Mouse (Mus musculus) limb, embryonic 12.5 days (tissue): ENCODE results near the gene Sult1a1. TPM values are rescaled to one million over a fixed set of nuclear protein-coding genes. Genes with fewer than 3 reads are reported as not detected.
"Not testable (repeated sequence)": the region's sequence is repeated elsewhere in the genome, so short reads cannot be mapped to it uniquely, and the experiment has no call there.

Experiments
- ATAC-seq: fragments of 200-750 bp; cut with Nextera tagmentation; 2 replicates; pipeline ENCODE4 v1.8.0; 2017; ENCODE audit warnings: low read depth, moderate TSS enrichment; ENCODE audit not compliant: insufficient number of reproducible peaks, insufficient read depth, low FRiP score, low TSS enrichment
- H3K27ac ChIP-seq: fragments of 300-500 bp; sonication (generic); 2 replicates; pipeline ENCODE4 v1.5.1; 2016; ENCODE audit warnings: mild to moderate bottlenecking, moderate library complexity
- H3K27me3 ChIP-seq: fragments of 300-500 bp; sonication (generic); 2 replicates; pipeline ENCODE4 v1.6.1; 2016; ENCODE audit warnings: mild to moderate bottlenecking, moderate library complexity
- H3K36me3 ChIP-seq: fragments of 300-500 bp; sonication (generic); 2 replicates; pipeline ENCODE4 v1.6.1; 2016; ENCODE audit warnings: mild to moderate bottlenecking, moderate library complexity
- H3K4me1 ChIP-seq: fragments of 300-500 bp; sonication (generic); replicated peaks from 2 replicates; pipeline ENCODE4 v1.6.1; 2016
- H3K4me2 ChIP-seq: fragments of 300-500 bp; sonication (generic); 2 replicates; pipeline ENCODE4 v1.6.1; 2016; ENCODE audit warnings: mild to moderate bottlenecking, moderate library complexity
- H3K4me3 ChIP-seq: fragments of 300-500 bp; sonication (generic); replicated peaks from 2 replicates; pipeline ENCODE4 v1.5.1; 2016; ENCODE audit warnings: mild to moderate bottlenecking
- H3K9ac ChIP-seq: fragments of 300-500 bp; sonication (generic); replicated peaks from 2 replicates; pipeline ENCODE4 v1.6.1; 2016; ENCODE audit warnings: mild to moderate bottlenecking, moderate library complexity
- H3K9me3 ChIP-seq: fragments of 300-500 bp; sonication (generic); 2 replicates; pipeline ENCODE4 v1.6.1; 2016; ENCODE audit warnings: mild to moderate bottlenecking, moderate library complexity
- WGBS: fragments of 180-500 bp; shearing (Covaris S2); methylation state at CpG from one replicate; pipeline ENCODE4 v1.1.7; 2016; 5-methylcytosine and 5-hydroxymethylcytosine counted together
- polyA plus RNA-seq: library from polyadenylated mRNA; unstranded; fragments of >200 nt; fragmentation: Nextera tagmentation; extraction: Ambion mirVana; gene quantifications from 2 replicates; pipeline ENCODE4 v1.2.1, GENCODE M21; 2016

Gene Sult1a1
- polyA plus RNA-seq, 1 experiment from 2014 or later = 1.2 TPM

GRCm38 (mm10) chr7:126696303-126696702 lies 20.1 kb upstream of the Sult1a1 start:
- WGBS = 3% methylated on average over 17 of the region's 17 CpGs
- H3K27ac ChIP-seq = no peak overlapping the region
- H3K27me3 ChIP-seq = no peaks in the 10 kb centered on the region
- H3K4me3 ChIP-seq = peak overlapping the region; percentile 77
- H3K36me3 ChIP-seq = peaks cover 21% of the 10 kb centered on the region
- peak overlapping the region; percentile 90 for H3K9ac ChIP-seq
- H3K4me1 ChIP-seq = peaks cover 20% of the 10 kb centered on the region
- H3K4me2 ChIP-seq = peak overlapping the region; percentile 90
- H3K9me3 ChIP-seq = no peaks in the 10 kb centered on the region
- ATAC-seq = 0 out of 2 replicates have a peak, but pooled peaks have one; percentile 3

DNA sequence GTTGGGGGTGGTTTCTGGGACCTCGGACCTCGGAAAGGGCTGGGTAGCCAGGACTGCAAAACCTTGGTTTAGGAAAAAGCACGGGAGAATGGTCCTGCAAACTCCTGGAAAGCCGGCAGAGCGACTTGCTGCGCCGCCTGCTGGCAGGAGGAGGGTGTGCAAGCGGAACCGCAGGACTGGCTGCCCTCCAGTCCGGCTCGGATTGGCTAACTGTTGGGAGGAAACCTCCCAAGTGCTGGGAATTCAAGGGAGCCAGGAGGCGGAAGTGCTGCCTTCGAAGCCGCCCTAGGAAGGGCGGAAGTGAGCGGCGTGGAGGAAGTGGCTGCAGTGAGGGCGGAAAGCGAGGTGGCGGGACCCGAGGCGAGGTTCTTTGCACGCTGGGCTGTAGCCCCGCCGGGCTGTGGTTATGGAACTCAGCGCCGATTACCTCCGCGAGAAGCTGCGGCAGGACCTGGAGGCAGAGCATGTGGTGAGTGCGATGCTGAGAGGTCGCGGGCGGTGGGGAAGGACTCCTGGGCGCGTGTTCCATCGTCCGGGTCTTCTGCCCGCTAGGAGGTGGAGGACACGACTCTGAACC lies 19.5 kb upstream of the Sult1a1 start, which contains the start of gene Slx1b:
TSS of gene Slx1b (minus strand) at position 154 of the 577 bp plus-strand sequence.
- no peaks in the 10 kb centered on the region for H3K9me3 ChIP-seq
- peak within 1 kb of the TSS; percentile 98 for H3K27ac ChIP-seq
- H3K9ac ChIP-seq = peak within 1 kb of the TSS; percentile 90
- H3K36me3 ChIP-seq = peaks cover 26% of the 10 kb centered on the region
- H3K4me3 ChIP-seq = peak within 1 kb of the TSS; percentile 77
- H3K27me3 ChIP-seq = no peaks in the 10 kb centered on the region
- peak within 1 kb of the TSS; percentile 90 for H3K4me2 ChIP-seq
- peak; percentile 92 for ATAC-seq
- H3K4me1 ChIP-seq = peaks cover 17% of the 10 kb centered on the region
- under 1% methylated on average over 40 of the region's 40 CpGs for WGBS

DNA sequence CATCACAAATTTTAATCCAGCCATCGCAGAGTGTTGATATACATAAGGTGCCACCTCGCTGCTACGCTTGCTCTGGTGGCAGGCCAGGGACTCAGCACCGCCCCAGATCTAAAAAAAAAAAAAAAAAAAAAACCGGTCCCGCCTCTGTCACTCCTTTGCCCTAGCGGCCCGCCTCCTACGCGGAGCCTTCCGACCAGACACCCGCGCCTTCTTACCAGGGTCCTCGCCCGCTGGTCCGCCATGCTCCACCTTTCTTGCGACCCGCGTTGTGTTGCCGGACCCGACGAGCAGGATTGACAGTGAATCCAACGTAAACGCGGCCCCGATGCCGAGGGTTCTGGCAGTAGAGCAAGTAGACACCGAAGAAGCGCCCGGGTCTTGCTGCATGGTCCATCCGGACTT lies 19.0 kb upstream of the Sult1a1 start, which contains the start of gene Bola2:
TSS of gene Bola2 (plus strand) at position 192 of the 402 bp plus-strand sequence.
- Histone ChIP-seq H3K27me3 (no peaks in the 10 kb centered on the region), H3K9me3 (no peaks in the 10 kb centered on the region), H3K4me3 (peak within 1 kb of the TSS; percentile 77), H3K27ac (peak within 1 kb of the TSS; percentile 98), H3K9ac (peak within 1 kb of the TSS; percentile 90), H3K4me2 (peak within 1 kb of the TSS; percentile 90), H3K36me3 (peaks cover 29% of the 10 kb centered on the region), H3K4me1 (peaks cover 17% of the 10 kb centered on the region)
- WGBS = under 1% methylated on average over 31 of the region's 31 CpGs
- peak; percentile 50; the same call in 1 of the 2 replicates for ATAC-seq

GRCm38 (mm10) chr7:126694441-126695051 lies 18.3 kb upstream of the Sult1a1 start:
- Histone ChIP-seq H3K9me3 (no peaks in the 10 kb centered on the region), H3K4me1 (peaks cover 17% of the 10 kb centered on the region), H3K36me3 (peaks cover 35% of the 10 kb centered on the region), H3K9ac (peak overlapping the region; percentile 90), H3K27me3 (no peaks in the 10 kb centered on the region), H3K4me2 (peak overlapping the region; percentile 90), H3K27ac (no peak overlapping the region), H3K4me3 (peak overlapping the region; percentile 77)
- no peak for ATAC-seq
- WGBS = 52% methylated on average over 10 of the region's 10 CpGs

GRCm38 (mm10) chr7:126693781-126694180 lies 17.5 kb upstream of the Sult1a1 start:
- 90% methylated on average over 7 of the region's 7 CpGs for WGBS
- Histone ChIP-seq H3K4me2 (no peak overlapping the region), H3K9me3 (no peaks in the 10 kb centered on the region), H3K9ac (no peak overlapping the region), H3K4me1 (peaks cover 17% of the 10 kb centered on the region), H3K27me3 (no peaks in the 10 kb centered on the region), H3K4me3 (no peak overlapping the region), H3K27ac (no peak overlapping the region), H3K36me3 (peaks cover 40% of the 10 kb centered on the region)
- ATAC-seq = no peak

- Histone ChIP-seq H3K4me2 (no peak overlapping the region), H3K27me3 (no peaks in the 10 kb centered on the region), H3K36me3 (peaks cover 40% of the 10 kb centered on the region), H3K9ac (no peak overlapping the region), H3K4me3 (no peak overlapping the region), H3K4me1 (peaks cover 17% of the 10 kb centered on the region), H3K27ac (no peak overlapping the region), H3K9me3 (no peaks in the 10 kb centered on the region)
- WGBS = 40% methylated on average over 3 of the region's 3 CpGs
- ATAC-seq = no peak
Measured at GRCm38 (mm10) chr7:126693256-126693655, 17.0 kb upstream of the Sult1a1 start.

GRCm38 (mm10) chr7:126692426-126692825 lies 16.2 kb upstream of the Sult1a1 start:
- Histone ChIP-seq H3K9ac (no peak overlapping the region), H3K4me3 (no peak overlapping the region), H3K9me3 (no peaks in the 10 kb centered on the region), H3K27me3 (no peaks in the 10 kb centered on the region), H3K4me1 (peaks cover 17% of the 10 kb centered on the region), H3K4me2 (no peak overlapping the region), H3K36me3 (peaks cover 40% of the 10 kb centered on the region), H3K27ac (no peak overlapping the region)
- no peak for ATAC-seq
- WGBS = 94% methylated on average over 26 of the region's 26 CpGs

- Histone ChIP-seq H3K27me3 (no peaks in the 10 kb centered on the region), H3K4me3 (no peak overlapping the region), H3K36me3 (peaks cover 34% of the 10 kb centered on the region), H3K4me2 (no peak overlapping the region), H3K9ac (no peak overlapping the region), H3K9me3 (no peaks in the 10 kb centered on the region), H3K4me1 (peaks cover 10% of the 10 kb centered on the region), H3K27ac (no peak overlapping the region)
- 82% methylated on average over 5 of the region's 5 CpGs for WGBS
- ATAC-seq = no peak
Measured at GRCm38 (mm10) chr7:126691676-126692075, 15.4 kb upstream of the Sult1a1 start.

DNA sequence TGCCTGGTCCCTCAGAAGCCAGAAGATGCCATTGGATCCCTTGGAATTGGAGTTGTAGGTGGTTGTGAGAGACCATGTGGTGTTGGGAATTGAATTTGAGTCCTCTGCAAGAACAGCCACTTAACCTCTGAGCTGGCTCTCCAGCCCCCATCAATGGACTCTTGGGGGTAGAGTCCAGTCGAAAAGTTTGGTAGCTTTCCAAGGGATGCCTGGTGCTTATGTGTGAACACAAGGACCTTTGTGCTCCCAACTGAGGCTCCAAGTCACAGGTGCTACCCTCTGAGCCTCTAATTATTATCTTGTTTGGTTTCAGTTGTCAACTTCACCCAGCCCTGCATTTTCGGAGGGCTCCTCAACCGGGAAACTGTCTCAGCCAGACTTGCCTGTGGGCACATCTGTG lies 14.5 kb upstream of the Sult1a1 start:
- no peak overlapping the region for H3K4me3 ChIP-seq
- no peak overlapping the region for H3K27ac ChIP-seq
- no peak overlapping the region for H3K9ac ChIP-seq
- H3K9me3 ChIP-seq = no peaks in the 10 kb centered on the region
- no peak overlapping the region for H3K4me2 ChIP-seq
- WGBS = 81% methylated on average over 3 of the region's 3 CpGs
- H3K36me3 ChIP-seq = peaks cover 34% of the 10 kb centered on the region
- no peaks in the 10 kb centered on the region for H3K27me3 ChIP-seq
- no peak for ATAC-seq
- peaks cover 6% of the 10 kb centered on the region for H3K4me1 ChIP-seq

DNA sequence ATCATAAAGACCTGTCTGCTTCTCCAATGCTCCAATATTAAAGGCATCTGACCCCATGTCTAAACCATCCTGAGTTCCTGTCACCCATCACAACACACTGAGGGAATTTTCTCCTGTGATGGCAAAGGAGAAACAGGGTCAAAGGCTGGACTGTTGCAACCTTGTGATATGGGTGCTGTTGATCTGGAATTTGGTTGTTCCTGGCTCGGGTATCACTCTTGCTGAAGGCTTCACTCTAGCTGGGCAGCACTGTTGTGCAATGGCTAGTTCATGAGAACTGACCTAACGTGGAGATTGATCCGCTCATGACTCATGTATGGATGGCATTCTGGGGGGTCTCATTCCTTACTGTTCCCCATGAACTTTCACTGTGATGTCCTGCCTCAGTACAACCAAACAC lies 12.8 kb upstream of the Sult1a1 start:
- H3K27ac ChIP-seq = no peak overlapping the region
- ATAC-seq = no peak
- no peak overlapping the region for H3K4me2 ChIP-seq
- H3K9ac ChIP-seq = no peak overlapping the region
- H3K36me3 ChIP-seq = peaks cover 34% of the 10 kb centered on the region
- H3K9me3 ChIP-seq = no peaks in the 10 kb centered on the region
- WGBS = 84% methylated on average over 3 of the region's 3 CpGs
- no peaks in the 10 kb centered on the region for H3K4me1 ChIP-seq
- no peaks in the 10 kb centered on the region for H3K27me3 ChIP-seq
- H3K4me3 ChIP-seq = no peak overlapping the region

DNA sequence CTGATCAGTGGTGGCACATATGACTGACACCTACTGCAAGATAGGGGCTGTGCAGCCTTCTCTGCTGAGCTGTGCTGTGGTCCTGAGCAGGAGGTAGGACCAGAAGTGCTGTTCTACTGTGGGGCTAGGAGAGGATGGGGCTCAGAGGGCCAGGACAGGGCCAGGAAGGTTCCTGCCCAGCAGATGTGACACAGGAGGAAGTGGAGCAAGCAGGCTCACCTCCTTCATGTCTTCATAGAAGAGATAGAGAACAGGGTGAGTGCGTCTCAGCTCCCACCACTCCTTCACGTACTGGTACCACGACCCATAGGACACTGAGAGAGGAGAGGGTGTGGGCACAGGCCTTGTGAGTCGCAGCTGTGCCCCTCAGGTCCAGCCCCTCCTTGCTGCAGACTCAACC lies 11.9 kb upstream of the Sult1a1 start:
- 84% methylated on average over 4 of the region's 4 CpGs for WGBS

More for the DNA sequence above, 11.9 kb upstream of the Sult1a1 start:
- H3K9me3 ChIP-seq, ATAC-seq, H3K4me3 ChIP-seq, H3K4me2 ChIP-seq, H3K27ac ChIP-seq, H3K9ac ChIP-seq, H3K27me3 ChIP-seq, H3K4me1 ChIP-seq: not testable (repeated sequence)
- H3K36me3 ChIP-seq = peaks cover 34% of the 10 kb centered on the region
